Mouse (Mus musculus): ENCODE measurements around the gene Myoz1. TPM values are rescaled to one million over a fixed set of nuclear protein-coding genes. Genes with fewer than 3 reads are reported as not detected.
"Not testable (repeated sequence)": the region's sequence is repeated elsewhere in the genome, so short reads cannot be mapped to it uniquely, and the experiment has no call there.

The Myoz1 gene
- total RNA-seq, 4 experiments from 2014 or later: 1.2 TPM; not detected in 3

DNA sequence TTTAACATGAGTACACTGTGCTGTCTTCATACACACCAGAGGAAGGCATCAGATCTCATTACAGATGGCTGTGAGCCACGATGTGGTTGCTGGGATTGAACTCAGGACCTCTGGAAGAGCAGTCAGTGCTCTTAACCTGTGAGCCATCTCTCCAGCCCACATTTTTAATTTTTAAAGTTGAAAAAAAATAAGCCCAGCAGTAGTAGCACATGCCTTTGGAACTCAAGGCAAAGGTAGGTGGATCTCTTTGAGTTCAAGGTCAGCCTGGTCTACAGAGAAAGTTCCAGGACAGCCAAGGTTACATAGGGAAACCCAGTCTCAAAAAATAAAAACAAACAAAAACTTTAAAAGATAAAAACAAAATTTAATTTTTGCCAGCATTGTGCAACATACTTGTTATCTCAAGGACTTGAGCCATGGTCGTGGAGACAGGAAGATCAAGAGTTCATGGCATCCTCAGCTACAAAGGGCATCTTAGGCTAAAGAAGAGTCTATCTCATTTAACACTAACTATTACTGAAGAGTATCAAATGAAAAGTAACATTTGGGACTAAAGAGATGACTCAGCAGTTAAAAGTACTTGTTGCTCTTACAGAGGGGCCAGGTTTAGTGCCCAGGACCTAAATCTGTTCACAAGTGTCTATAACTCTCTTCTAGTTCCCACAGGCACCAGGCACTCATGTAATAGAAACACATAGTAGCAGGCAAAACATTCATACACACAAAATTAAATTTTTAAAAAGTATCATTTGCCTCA is 18.3 kb downstream of the Myoz1 start:
- no peak for DNase-seq

DNA sequence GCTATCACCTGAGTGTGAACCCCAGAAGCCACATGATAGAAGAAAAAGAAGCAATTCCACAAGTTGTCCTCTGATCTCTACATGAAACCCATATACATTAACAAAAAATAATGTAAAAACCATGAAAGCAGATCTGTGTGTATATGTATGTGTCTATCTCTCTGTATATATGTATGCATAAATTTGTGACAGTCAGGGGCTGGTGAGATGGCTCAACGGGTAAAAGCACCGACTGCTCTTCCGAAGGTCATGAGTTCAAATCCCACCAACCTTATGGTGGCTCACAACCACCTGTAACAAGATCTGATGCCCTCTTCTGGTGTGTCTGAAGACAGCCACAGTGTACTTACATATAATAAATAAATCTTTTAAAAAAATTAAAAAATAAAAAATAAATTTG is 19.4 kb downstream of the Myoz1 start:
- DNase-seq: not testable (repeated sequence)

- no peak for DNase-seq
These were observed 20.8 kb downstream of the Myoz1 start for GRCm38 (mm10) chr14:20635546-20635945.

- no peak for DNase-seq
These were observed 25.1 kb downstream of the Myoz1 start for GRCm38 (mm10) chr14:20631253-20631652.

GRCm38 (mm10) chr14:20626971-20627370 is 29.4 kb downstream of the Myoz1 start:
- DNase-seq: no peak

DNA sequence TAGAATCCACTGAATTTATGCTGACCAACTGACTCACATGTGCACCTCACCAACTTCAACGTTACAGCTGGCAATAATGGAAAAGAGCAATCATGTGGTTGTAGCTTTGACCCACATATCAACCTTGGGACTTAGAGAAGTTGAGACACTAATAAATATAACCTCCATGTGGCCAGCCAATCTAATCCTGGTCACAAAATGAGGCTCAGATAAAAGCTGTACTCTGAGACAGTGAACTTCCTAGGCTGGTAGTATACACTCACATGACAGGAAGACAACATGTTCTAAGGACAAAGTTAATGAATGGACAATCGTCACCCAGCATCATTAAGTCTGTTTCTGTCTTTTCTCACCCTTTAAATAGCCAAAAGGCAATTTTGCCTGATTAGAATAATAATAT is 29.9 kb downstream of the Myoz1 start:
- DNase-seq: no peak

GRCm38 (mm10) chr14:20622907-20623306 is 33.4 kb downstream of the Myoz1 start:
- DNase-seq: no peak

GRCm38 (mm10) chr14:20622412-20622811 is 33.9 kb downstream of the Myoz1 start:
- DNase-seq: no peak

DNA sequence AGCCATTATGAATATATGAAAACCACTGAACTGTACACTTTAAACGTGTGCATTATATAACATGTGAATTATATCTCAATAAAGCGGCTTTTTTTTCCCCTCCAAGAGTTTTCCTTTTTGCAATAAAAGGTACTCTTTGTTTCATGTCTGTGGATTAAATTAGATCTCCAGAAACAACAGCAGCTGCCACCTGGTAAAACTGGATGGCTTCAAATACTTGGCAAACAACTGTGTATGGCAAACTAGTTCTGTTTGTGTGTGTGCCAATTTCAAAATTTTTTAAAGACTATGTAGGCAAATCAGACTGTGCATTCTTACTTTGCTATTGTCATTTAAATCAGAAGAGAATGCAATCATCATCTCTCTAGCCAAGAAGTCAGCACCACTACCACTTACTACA is 34.4 kb downstream of the Myoz1 start:
- DNase-seq: no peak

- no peak for DNase-seq
These were observed 37.2 kb downstream of the Myoz1 start for GRCm38 (mm10) chr14:20619131-20619530.

GRCm38 (mm10) chr14:20618211-20618610 is 38.1 kb downstream of the Myoz1 start:
- no peak for DNase-seq

DNA sequence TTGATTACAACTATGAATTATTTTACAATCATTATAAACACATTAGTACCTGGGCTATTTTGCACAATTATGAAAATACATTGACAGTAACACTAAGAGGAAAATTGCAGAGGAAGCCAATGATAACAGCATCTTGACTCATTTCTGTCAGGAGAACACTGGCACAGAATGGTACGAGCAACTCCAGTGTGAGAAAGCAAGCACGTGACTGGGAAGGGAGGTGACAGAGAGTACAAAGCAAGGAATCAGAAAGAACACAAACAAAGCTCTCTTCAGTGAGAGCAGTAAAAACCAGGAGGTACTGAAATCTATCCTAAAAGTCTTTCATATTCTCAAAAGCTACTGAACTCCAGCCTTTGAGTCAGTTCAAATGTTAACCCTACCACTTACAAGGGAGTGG is 39.9 kb downstream of the Myoz1 start:
- DNase-seq: no peak

GRCm38 (mm10) chr14:20615075-20615474 is 41.3 kb downstream of the Myoz1 start:
- no peak for DNase-seq

GRCm38 (mm10) chr14:20612820-20613219 is 43.5 kb downstream of the Myoz1 start:
- DNase-seq: no peak

GRCm38 (mm10) chr14:20610146-20610545 is 46.2 kb downstream of the Myoz1 start:
- DNase-seq: peak; percentile 25

DNA sequence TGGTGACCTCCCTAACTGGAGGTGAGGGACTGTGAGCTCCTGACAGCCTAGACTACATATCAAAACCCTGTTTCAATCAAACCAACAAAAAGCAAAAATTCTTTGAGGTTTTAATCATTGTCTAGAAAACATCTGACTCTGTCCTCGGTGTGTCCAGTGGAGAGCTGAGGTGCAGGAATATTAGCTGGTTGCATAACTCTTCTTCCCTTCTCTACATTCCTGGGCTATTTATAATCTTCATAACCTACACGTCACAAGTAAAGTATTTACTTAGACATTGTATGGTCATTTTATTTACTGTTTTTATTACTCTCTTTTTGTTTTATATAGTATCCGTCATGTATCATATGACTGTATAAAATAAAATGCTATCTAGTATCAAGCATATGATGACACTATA is 46.8 kb downstream of the Myoz1 start:
- DNase-seq: no peak

DNA sequence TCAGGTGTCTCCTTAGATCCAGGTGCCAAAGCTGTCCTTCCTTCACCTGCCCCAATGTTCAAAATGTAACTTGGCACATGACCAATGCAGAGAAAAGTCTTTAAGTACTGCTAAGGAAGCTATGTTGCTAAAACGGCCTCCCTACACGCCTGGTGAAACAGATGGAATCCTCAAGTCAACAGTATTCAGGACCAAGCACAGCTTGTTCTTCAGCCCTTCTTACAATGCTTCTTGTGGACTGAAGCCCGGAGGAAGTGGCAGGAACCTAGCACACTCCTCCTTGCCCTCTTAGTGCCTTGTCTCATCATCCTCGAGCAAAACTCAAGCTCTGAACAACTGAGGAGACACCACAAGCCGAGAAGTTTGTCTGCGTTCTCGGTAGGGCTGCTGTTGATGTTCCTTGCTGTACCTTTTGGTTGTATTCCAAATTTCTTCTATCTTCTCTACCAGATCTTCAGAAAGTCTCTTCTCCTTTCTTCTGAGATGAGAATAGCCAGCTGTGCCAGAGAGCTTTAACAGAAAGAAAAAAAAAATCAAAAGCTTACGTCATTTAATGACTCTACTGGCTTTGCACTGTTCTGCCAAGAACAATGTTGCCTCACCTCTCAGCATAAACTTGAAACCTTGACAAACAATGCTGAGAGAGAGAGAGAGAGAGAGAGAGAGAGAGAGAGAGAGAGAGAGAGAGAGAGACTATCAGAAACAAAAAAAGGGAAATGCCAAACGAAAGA is 48.8 kb downstream of the Myoz1 start:
- no peak for DNase-seq

DNA sequence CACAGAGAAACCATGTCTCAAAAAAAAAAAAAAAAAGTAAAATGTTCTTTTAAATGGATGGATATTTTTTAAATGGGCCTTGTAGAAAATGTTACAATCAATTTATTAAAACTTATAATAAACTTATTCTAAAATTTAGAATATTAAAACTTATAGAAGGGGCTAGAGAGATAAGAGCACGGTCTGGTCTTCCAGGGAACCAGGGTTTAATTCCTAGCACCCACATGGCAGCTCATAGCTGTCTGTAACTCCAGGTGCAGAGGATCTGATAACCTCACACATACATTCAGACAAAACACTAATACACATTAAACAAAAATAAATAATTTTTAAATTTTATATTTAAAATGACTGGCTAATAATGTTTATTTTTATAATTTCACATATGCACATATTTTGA is 55.1 kb downstream of the Myoz1 start:
- DNase-seq: no peak

GRCm38 (mm10) chr14:20600203-20600602 is 56.1 kb downstream of the Myoz1 start:
- no peak for DNase-seq

DNA sequence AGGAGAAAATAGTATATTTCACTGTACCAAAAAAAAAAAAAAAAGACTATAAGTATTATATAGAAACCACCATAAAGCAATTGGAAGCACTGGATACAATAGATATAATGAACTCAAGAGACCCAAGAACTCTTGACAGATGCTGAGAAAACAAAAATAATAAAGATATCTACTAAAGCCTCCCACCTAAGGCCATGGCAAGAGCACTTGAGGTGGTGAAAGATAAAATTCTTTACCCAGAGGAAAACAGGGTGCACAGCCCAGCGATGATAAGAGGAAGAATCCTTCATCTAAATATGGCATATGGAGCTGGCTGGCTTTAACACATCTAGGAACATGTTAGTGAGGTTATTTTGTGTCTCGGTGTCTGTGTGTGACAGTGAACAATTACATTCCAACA is 56.8 kb downstream of the Myoz1 start:
- DNase-seq: no peak

All from adrenal gland, adult 8-10 months (tissue).